Mouse (Mus musculus) right cerebral cortex, postnatal 4 days (tissue): Measurements from ENCODE around the gene Fbxw7.
A peak's percentile ranks its signal among the peaks of the same experiment; 100 is the strongest.

Experiments used
- DNase-seq: peaks from one replicate; pipeline ENCODE4 v3.0.0-alpha.2; 2022

Fbxw7 gene

GRCm38 (mm10) chr3:84814762-84815381 lies at the start of gene Fbxw7:
Fbxw7 (plus strand) TSS chr3:84815268.
- peak; percentile 37 for DNase-seq

DNA sequence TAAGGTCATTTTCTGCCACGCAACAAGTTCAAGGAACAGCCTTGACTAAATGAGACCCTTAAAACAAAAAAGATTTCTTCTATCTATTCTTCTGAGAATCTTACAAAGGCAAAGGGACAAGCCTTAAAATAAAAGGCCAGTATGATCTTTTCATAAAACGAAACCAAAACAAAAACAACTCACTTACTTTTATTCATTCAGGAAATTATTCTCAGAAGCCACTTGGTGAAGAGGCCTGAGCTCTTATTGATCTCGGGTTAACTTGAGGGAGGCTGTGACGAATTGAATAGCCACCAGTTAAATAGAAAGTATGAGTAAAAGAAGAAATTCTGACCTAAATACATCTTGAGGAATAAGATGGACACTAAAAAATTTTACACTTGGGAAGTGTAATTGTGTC lies 46.1 kb upstream of the Fbxw7 start:
- no peak for DNase-seq

DNA sequence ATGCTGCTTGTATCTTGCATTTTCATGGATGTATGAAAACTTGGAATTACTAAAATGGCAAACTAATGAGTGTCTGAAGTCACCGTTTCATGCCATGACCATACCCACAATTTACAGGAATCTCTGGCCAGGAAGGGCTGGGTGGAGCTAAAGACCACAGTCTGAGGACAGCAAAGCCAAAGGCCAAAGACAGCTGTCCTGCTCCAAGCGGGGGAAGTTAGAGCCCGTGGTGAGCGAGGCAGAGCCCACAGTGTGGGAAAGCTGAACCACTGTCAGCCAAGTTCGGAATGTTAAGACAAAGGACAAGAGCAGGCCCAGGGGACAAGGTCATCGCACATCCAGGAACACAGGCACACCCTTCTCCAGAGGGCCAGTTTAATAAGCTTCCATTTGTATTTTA lies 45.7 kb upstream of the Fbxw7 start:
- DNase-seq: no peak

DNA sequence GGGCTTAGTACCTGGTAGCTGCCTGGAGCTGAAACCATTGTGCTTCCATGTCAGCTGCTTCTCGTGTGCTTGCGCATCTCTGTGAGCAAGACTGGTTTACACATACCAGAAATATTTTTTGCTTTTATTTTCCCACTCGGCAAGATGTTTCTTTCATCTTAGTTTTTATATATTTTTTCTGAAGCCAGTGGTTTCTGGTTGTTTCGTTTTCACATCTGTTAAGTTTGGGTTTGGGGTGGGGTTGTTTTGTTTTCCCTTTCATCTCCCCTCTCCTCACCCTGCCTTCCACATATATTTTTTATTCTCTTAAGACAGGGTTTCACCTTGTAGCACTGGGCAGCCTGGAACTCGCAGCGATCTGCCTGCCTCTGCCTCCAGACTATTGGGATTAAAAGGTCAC lies 44.5 kb upstream of the Fbxw7 start:
- DNase-seq: no peak

- DNase-seq: no peak
These were observed 43.1 kb upstream of the Fbxw7 start for GRCm38 (mm10) chr3:84771980-84772379.

DNA sequence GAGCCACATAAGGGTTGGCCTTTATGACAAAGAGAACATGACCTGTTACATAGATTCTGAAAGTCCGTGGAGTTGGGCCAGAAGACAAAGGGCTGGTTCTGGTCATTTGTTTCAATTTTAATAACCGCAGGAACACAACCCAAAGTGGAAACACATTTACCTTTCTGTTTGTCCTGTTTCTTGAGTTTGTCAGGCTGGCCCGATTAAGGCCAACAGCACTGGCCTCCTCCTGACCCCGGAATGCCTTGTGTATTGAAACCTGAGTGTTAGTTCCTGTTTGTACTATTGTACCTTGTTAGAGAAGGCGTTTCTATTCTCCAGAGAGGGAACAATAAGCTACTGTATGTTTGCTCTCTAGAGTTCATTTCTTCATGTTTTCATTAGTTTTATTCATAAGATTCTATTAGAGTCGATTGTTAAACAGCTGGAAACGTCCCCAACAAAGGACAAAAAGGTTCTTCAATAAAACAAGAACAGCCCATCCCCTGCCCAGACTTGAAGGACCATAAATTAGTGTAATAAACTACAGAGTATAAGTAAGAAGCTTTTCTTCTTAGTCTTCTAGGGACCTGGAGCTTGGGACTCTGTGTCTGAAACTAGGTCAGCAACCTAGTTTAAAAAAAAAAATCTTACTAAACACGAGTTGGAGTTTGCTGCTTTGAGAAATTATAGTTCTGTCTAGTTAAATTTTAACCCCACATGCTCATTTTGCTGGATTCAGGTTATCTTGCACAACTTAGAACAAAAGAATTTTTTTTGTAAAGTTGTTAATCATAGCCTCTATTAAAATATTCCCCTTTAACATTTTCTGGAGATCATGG lies 40.6 kb upstream of the Fbxw7 start:
- DNase-seq: no peak

DNA sequence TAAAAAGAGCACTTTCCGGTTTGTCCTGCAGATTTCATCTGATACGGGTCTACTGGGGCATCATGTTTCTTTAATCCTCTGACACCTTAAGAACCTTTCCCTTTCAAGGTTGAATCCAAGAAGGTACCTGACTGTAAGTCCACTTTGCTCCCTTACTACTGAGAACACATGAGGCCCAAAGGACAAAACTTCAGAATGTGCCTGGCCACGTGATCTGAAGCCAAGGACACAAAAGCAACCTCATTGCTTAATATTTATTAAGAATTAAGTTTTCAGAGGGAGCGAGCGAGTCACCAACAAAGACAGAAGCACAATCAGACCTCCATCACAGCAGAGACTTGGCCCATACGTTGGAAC lies 40.0 kb upstream of the Fbxw7 start:
- no peak for DNase-seq

- no peak for DNase-seq
These were observed 39.5 kb upstream of the Fbxw7 start for GRCm38 (mm10) chr3:84775577-84775976.

- DNase-seq: no peak
These were observed 39.0 kb upstream of the Fbxw7 start for GRCm38 (mm10) chr3:84776084-84776483.

GRCm38 (mm10) chr3:84787914-84788313 lies 27.2 kb upstream of the Fbxw7 start:
- DNase-seq: no peak

DNA sequence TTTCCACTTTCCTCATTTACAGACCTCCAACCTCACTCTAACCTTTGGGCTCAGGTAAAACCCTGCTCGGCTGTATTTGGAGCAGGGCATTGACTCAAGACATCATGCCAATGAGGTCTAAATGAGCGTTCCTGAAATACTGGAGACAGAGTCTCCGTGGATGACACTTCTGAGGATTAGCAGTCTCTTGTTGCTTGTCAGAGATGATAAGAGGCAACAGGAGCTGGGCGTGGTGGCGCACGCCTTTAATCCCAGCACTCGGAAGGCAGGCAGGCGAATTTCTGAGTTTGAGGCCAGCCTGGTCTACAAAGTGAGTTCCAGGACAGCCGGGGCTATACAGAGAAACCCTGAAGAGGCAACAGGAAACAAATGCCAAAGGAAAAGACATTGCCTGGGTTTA lies 11.0 kb upstream of the Fbxw7 start:
- no peak for DNase-seq

DNA sequence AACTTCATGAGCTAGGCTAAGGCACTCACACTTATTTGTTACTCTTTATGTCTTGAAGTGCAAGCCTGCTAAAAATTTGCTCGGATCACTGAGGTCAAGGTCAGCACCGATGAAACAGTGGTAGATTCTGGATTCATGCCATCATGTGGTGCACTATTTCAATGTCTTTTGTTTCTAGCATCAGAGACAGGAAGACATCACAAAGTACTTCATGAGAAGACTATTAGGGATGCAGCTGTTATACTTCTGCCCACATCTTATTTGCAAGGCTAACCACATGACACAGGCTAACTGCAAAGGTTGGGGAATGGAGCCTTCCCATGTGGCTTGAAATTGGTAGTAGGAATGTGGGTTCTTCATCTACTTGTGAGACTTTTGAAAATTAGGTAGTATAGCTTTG lies 8.9 kb upstream of the Fbxw7 start:
- no peak for DNase-seq

- no peak for DNase-seq
These were observed 7.2 kb upstream of the Fbxw7 start for GRCm38 (mm10) chr3:84807826-84808225.

DNA sequence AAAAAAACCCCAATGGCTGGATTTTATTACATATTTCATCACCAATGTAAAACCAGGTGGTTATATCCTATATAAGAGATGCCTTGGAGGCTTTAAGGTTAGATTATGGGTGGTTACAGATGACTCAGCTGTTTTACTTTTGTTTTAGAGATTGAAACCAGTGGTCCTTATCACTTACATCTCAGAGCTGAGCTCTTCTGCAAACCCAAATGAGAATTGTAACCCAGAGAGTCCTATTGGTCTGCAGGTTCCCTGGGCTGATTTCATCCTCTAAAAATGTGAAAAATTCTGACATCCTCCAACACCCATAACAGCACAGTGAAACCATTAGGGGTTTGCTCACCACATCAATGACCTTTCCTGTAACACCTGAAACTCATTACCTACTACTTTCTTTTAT lies 6.2 kb upstream of the Fbxw7 start:
- no peak for DNase-seq

GRCm38 (mm10) chr3:84810803-84811202 lies 4.3 kb upstream of the Fbxw7 start:
- no peak for DNase-seq

GRCm38 (mm10) chr3:84813436-84814156 lies 1.5 kb upstream of the Fbxw7 start:
- DNase-seq: no peak

DNA sequence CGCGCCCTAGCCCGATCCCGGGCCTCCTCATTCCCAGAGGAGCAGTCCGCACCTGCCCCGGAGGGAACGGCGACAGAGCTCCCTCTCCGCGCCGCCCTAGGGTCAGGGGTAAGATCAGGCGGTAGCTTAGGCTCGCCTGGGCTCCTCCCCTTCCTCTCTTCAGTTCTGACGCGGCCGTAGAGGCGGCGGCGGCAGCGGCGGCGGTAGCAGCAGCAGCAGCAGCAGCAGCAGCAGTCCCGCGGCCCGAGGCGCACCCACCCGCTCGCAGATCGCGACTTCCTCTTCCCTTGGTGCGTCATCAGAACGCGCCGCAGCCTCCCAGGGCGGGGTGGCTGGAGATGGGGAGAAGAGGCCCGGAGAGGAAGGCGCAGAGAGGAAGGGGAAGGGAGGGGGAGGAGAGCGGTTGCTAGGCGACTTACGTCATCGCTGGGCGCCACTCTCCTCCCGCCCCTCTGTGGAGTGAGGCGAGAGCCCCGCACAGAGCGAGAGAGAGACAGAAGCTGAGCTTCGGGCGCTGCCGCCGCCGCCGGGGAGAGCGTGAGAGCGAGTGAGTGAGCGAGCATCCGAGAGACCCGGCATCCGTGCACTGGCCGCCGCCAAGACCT lies 809 bp upstream of the Fbxw7 start:
- peak; percentile 100 for DNase-seq

GRCm38 (mm10) chr3:84815461-84815860 lies 393 bp downstream of the Fbxw7 start:
- DNase-seq: peak; percentile 43

DNA sequence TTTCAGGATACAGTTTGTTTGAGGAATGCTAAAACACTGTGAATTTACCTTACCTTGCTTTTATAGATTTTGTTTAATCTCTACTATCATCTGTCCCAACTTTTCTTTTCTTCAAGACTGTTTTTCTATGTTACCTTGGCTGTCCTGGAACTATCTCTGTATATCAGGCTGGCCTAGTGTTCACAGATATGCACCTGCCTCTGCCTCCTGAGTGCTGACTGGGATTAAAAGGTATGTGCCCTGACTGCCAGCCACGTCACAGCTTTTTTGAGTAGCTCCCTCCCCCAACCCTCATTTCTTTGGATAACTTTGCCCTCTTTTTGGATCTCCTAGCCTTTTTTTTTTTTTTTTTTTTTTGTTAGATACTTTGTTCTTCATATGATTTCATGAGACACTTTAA lies 1.9 kb downstream of the Fbxw7 start:
- no peak for DNase-seq

DNA sequence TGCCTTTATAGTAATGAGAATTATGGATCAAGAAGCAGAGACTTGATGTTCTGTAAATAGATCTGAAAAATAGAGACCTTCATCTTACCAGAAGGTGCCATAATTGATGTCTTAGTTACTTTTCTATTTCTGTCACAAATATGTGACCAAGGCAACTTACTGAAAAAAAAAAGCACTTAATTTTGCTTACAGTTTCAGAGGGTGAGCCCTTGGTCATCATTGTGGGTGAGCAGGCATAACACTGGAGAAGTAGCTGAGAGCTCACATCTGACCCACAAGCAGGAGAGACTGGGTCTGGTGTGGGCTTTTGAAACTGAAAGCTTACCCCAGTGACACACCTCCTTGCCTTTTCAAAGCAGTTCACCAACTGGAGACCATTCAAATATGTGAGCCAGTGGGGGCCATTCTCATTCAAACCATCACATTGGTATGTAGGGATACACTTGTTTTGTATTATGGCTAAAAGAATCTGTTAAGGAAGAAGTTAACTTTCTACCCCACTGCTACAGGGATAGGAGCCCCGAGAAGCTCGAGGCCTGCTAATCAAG lies 5.7 kb downstream of the Fbxw7 start:
- no peak for DNase-seq

- no peak for DNase-seq
These were observed 10.9 kb downstream of the Fbxw7 start for GRCm38 (mm10) chr3:84825990-84826389.

DNA sequence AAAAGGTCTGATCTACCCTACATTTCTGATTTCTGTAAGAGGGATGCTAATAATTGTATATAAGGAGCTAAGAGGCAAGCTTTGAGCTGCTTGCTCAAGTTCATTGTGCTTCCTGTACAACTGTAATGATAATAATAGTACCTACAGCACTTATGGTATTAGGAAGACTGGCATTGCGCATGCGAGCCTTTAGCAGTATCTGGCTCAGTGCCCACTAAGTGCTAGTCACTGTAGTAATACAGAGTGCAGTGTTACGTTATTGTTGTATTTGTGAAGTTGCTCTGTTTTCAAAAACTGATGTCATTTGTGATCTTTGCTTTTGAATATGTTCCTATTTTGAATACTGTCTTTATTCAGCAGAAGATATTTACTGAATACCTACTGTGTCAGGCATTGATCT lies 11.3 kb downstream of the Fbxw7 start:
- no peak for DNase-seq

- DNase-seq: no peak
These were observed 11.9 kb downstream of the Fbxw7 start for GRCm38 (mm10) chr3:84826938-84827337.
